Mouse (Mus musculus) testis, adult 2 months (tissue): Measurements from ENCODE around the gene Ptpro. TPM values are rescaled to one million over a fixed set of nuclear protein-coding genes. Genes with fewer than 3 reads are reported as not detected.

Source experiments
- H3K27ac ChIP-seq: fragments of 200-500 bp; 2 replicates; pipeline ENCODE4 v1.5.1; 2012; ENCODE audit warnings: low read depth, low read length; ENCODE audit not compliant: control insufficient read depth, insufficient read depth
- H3K27me3 ChIP-seq: fragments of 200-500 bp; 2 replicates; pipeline ENCODE4 v1.6.1; 2012; ENCODE audit warnings: mild to moderate bottlenecking, low read length, moderate library complexity; ENCODE audit not compliant: control insufficient read depth, insufficient read depth
- H3K36me3 ChIP-seq: fragments of 200-500 bp; 2 replicates; pipeline ENCODE4 v1.6.1; 2012; ENCODE audit warnings: mild to moderate bottlenecking, low read length; ENCODE audit not compliant: control insufficient read depth, insufficient read depth
- H3K4me1 ChIP-seq: fragments of 200-500 bp; 2 replicates; pipeline ENCODE4 v1.6.1; 2012; ENCODE audit warnings: low read length; ENCODE audit not compliant: control insufficient read depth, insufficient read depth
- H3K4me3 ChIP-seq: fragments of 200-500 bp; 2 replicates; pipeline ENCODE4 v1.5.1; 2012; ENCODE audit warnings: low read depth, mild to moderate bottlenecking, low read length, moderate library complexity, mixed read lengths; ENCODE audit not compliant: control insufficient read depth
- CTCF ChIP-seq: fragments of 200-500 bp; IDR thresholded peaks from 2 replicates; pipeline ENCODE4 v1.5.1; 2012; ENCODE audit warnings: low read depth, mild to moderate bottlenecking, inconsistent platforms, low read length, moderate library complexity; ENCODE audit not compliant: control insufficient read depth, insufficient read depth, insufficient replicate concordance
- POLR2A ChIP-seq: fragments of 200-500 bp; IDR thresholded peaks from 2 replicates; pipeline ENCODE4 v1.6.1; 2012; ENCODE audit warnings: low read depth, mild to moderate bottlenecking, inconsistent platforms, low read length, moderate library complexity; ENCODE audit not compliant: control insufficient read depth
- polyA plus RNA-seq: library from polyadenylated mRNA; depleted of rRNA; stranded (reverse); fragments of >200 nt; gene quantifications from 2 replicates; pipeline ENCODE4 v1.2.3, GENCODE M21; 2012

The Ptpro gene
- polyA plus RNA-seq, 1 experiment = 1.6 TPM

DNA sequence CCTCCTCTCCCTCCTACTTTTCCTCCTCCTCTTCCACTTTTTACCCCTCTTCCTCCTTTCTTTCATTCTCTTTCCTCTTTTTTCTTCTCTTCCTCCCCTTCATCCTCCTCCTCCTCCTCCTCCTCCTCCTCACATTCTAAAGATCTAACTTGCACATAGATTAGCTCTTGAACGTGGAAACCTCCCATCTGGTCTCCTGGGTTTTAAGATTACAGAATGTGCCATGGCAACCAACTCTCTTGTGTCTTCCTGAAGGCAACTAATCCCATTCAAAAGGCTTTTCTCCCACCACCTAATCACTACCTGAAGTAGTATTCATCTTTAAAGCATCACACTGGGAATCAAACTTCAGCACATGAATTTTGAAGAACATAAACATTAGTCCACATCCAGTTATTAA, 67.5 kb downstream of the Ptpro start:
- Histone ChIP-seq H3K36me3 (no peaks in the 10 kb centered on the region), H3K4me1 (no peaks in the 10 kb centered on the region), H3K4me3 (no peak overlapping the region), H3K27ac (no peak overlapping the region), H3K27me3 (no peaks in the 10 kb centered on the region)
- TF ChIP-seq CTCF (no peak), POLR2A (no peak)

DNA sequence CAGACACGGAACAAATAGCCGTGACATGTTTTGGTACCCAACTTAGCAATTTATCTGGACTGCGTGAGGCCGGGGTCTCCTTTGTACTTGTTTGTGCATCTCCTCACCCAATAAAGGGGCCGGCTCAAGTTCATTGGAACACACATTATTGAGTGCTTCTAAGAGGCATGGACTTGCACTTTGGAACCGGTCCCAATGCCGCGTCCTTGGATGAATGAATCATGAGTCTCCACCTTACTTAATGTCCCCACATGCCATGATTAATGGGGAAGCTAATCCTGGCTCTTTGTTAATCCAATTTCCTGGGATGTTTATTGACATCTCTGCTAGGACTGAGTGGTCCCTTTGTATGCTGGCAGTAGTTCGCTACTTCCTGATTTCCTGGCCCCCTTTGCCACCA, 75.6 kb downstream of the Ptpro start:
- no peaks in the 10 kb centered on the region for H3K4me1 ChIP-seq
- no peak overlapping the region for H3K27ac ChIP-seq
- no peak for TF ChIP-seq POLR2A
- no peak for TF ChIP-seq CTCF
- no peaks in the 10 kb centered on the region for H3K27me3 ChIP-seq
- no peak overlapping the region for H3K4me3 ChIP-seq
- no peaks in the 10 kb centered on the region for H3K36me3 ChIP-seq

GRCm38 (mm10) chr6:137328228-137328627, 76.1 kb downstream of the Ptpro start:
- Histone ChIP-seq H3K4me3 (no peak overlapping the region), H3K4me1 (no peaks in the 10 kb centered on the region), H3K27ac (no peak overlapping the region), H3K36me3 (no peaks in the 10 kb centered on the region), H3K27me3 (no peaks in the 10 kb centered on the region)
- no peak for TF ChIP-seq CTCF
- no peak for TF ChIP-seq POLR2A

GRCm38 (mm10) chr6:137330782-137331181, 78.7 kb downstream of the Ptpro start:
- Histone ChIP-seq H3K4me1 (no peaks in the 10 kb centered on the region), H3K27ac (no peak overlapping the region), H3K36me3 (no peaks in the 10 kb centered on the region), H3K27me3 (no peaks in the 10 kb centered on the region), H3K4me3 (no peak overlapping the region)
- TF ChIP-seq CTCF = no peak
- TF ChIP-seq POLR2A = no peak

GRCm38 (mm10) chr6:137331826-137332225, 79.7 kb downstream of the Ptpro start:
- Histone ChIP-seq H3K27ac (no peak overlapping the region), H3K4me3 (no peak overlapping the region), H3K36me3 (no peaks in the 10 kb centered on the region), H3K27me3 (no peaks in the 10 kb centered on the region), H3K4me1 (no peaks in the 10 kb centered on the region)
- no peak for TF ChIP-seq POLR2A
- no peak for TF ChIP-seq CTCF

DNA sequence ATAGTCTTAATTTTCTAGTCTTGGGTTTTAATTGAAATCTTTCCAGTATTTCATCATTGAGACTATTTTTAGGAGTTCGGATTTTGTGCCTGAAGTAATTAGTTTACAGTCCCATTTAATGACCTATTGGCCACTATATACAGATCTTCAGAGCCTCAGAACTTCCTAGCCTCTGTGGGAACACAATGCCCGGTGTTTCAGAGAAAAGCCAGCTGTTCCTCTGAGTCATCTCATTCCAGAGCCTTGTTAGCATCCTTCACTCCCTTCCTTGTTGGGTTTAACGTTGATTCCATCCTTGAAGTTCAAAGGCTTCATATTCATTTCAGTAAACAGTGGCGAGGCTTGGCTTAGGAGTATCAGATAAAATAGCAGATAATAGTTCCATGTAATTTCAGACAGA, 87.0 kb downstream of the Ptpro start:
- Histone ChIP-seq H3K36me3 (no peaks in the 10 kb centered on the region), H3K4me1 (no peaks in the 10 kb centered on the region), H3K27ac (no peak overlapping the region), H3K4me3 (no peak overlapping the region), H3K27me3 (no peaks in the 10 kb centered on the region)
- TF ChIP-seq POLR2A = no peak
- no peak for TF ChIP-seq CTCF

DNA sequence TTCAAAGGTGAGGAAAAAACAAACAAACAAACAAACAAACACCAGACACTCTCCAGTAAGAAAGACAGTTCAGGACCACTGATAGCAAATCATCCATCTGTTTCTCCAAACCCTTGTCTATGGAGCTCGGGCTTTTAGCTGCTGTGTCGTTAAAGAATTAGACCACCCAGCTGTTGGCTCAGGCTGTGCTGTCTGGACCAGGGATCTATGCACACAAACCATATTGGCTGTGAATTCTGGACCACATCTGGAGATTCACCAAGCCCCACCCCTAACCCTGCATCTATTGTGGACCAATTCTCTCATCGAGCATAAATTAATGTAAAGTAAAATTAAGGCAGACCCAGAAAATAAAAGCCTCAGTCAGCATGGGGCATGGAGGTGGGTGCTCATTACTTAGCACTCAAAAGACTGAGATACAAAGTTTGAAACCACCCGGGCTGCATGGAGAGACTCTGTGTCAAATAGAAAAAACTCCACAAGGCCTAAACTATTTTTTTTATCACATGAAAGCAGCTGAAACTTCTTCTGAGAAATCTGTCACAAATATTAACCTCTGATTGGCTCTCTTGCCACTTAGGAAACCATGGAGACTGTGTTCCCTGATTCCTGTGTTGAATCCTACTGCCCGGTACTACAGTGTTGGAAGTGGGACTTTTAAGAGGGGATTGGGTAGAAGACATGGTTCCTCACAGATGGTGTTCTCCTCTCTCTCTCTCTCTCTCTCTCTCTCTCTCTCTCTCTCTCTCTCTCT, 91.7 kb downstream of the Ptpro start:
- no peaks in the 10 kb centered on the region for H3K27me3 ChIP-seq
- H3K36me3 ChIP-seq = no peaks in the 10 kb centered on the region
- H3K4me3 ChIP-seq = no peak overlapping the region
- no peak overlapping the region for H3K27ac ChIP-seq
- TF ChIP-seq POLR2A (no peak), CTCF (no peak)
- no peaks in the 10 kb centered on the region for H3K4me1 ChIP-seq
